Mouse (Mus musculus): ENCODE measurements around the gene 1700092M07Rik. TPM values are rescaled to one million over a fixed set of nuclear protein-coding genes. Genes with fewer than 3 reads are reported as not detected.

1700092M07Rik gene
- polyA plus RNA-seq, 1 experiment from 2014 or later: 1.7 TPM

- Histone ChIP-seq H3K9me3 (ENCODE audit: control insufficient read depth, low read length) (no peaks in the 10 kb centered on the region; the same call in 1 of the 2 replicates), H3K4me1 (replicated peaks; ENCODE audit: control insufficient read depth, insufficient read depth, low read length) (peaks cover 3% of the 10 kb centered on the region; the same call in 1 of the 2 replicates), H3K4me2 (no peak overlapping the region), H3K9ac (ENCODE audit: low read depth, low read length) (no peak overlapping the region), H3K27me3 (replicated peaks; ENCODE audit: control insufficient read depth, insufficient read depth, low read length) (no peaks in the 10 kb centered on the region), H3K36me3 (ENCODE audit: control insufficient read depth, insufficient read depth, low read length) (peaks cover 19% of the 10 kb centered on the region), H3K4me3 (ENCODE audit: low read depth, low read length) (no peak overlapping the region), H3K27ac (ENCODE audit: low read depth, low read length) (no peak overlapping the region)
- DNase-seq (ENCODE audit: low spot score) (no peak), ATAC-seq (replicated peaks; ENCODE audit: low FRiP score) (no peak)
- 64% methylated on average over 1 of the region's 1 CpGs for WGBS
Measured at GRCm38 (mm10) chr19:8789171-8789570, 48.7 kb downstream of the 1700092M07Rik start.

GRCm38 (mm10) chr19:8790171-8790570, 49.7 kb downstream of the 1700092M07Rik start:
- H3K9me3 ChIP-seq (ENCODE audit: control insufficient read depth, low read length): no peaks in the 10 kb centered on the region; the same call in 1 of the 2 replicates
- H3K4me2 ChIP-seq: no peak overlapping the region
- no peak overlapping the region for H3K9ac ChIP-seq (ENCODE audit: low read depth, low read length)
- no peak overlapping the region for H3K4me3 ChIP-seq (ENCODE audit: low read depth, low read length)
- 0 out of 2 replicates have a peak, but pooled peaks cover 1% of the 10 kb centered on the region for H3K4me1 ChIP-seq (replicated peaks; ENCODE audit: control insufficient read depth, insufficient read depth, low read length)
- peaks cover 26% of the 10 kb centered on the region for H3K36me3 ChIP-seq (ENCODE audit: control insufficient read depth, insufficient read depth, low read length)
- DNase-seq (ENCODE audit: low spot score) (no peak), ATAC-seq (replicated peaks; ENCODE audit: low FRiP score) (no peak)
- no peak overlapping the region for H3K27ac ChIP-seq (ENCODE audit: low read depth, low read length)
- WGBS: 77% methylated on average over 7 of the region's 7 CpGs
- H3K27me3 ChIP-seq (replicated peaks; ENCODE audit: control insufficient read depth, insufficient read depth, low read length): no peaks in the 10 kb centered on the region

Small RNA genes within 50 kb of the gene (microRNA-seq; reads per million reads assigned to microRNA genes)
- gene Mir6992 (ENCODE audit: borderline number of aligned reads): not detected

Other genes starting within 250 kb of the 1700092M07Rik start
- gene Slc22a8, start 149.5 kb upstream of the 1700092M07Rik start, polyA plus RNA-seq (2014; fragmentation: Nextera tagmentation; extraction: Ambion mirVana): 2.0 and 2.9 TPM in 2 replicates
- not detected in 2 replicates for gene Slc22a6, start 122.7 kb upstream of the 1700092M07Rik start, polyA plus RNA-seq (2014; fragmentation: Nextera tagmentation; extraction: Ambion mirVana)
- gene Chrm1, start 76.9 kb upstream of the 1700092M07Rik start, polyA plus RNA-seq (2014; fragmentation: Nextera tagmentation; extraction: Ambion mirVana): 0.12 TPM in 1 of 2 replicates, not detected in the other
- gene Slc3a2, start 17.3 kb upstream of the 1700092M07Rik start, polyA plus RNA-seq (2014; fragmentation: Nextera tagmentation; extraction: Ambion mirVana): 150 and 159 TPM in 2 replicates
- 142 and 143 TPM in 2 replicates for gene Wdr74, start 4.9 kb upstream of the 1700092M07Rik start, polyA plus RNA-seq (2014; fragmentation: Nextera tagmentation; extraction: Ambion mirVana)
- 69.5 and 73.1 TPM in 2 replicates for gene Stx5a, start 695 bp downstream of the 1700092M07Rik start, polyA plus RNA-seq (2014; fragmentation: Nextera tagmentation; extraction: Ambion mirVana)
- gene Nxf1, start 16.4 kb downstream of the 1700092M07Rik start, polyA plus RNA-seq (2014; fragmentation: Nextera tagmentation; extraction: Ambion mirVana): 197 and 198 TPM in 2 replicates
- gene Tmem223, start 30.3 kb downstream of the 1700092M07Rik start, polyA plus RNA-seq (2014; fragmentation: Nextera tagmentation; extraction: Ambion mirVana): 116 and 123 TPM in 2 replicates
- 116 and 119 TPM in 2 replicates for gene Tmem179b, start 33.7 kb downstream of the 1700092M07Rik start, polyA plus RNA-seq (2014; fragmentation: Nextera tagmentation; extraction: Ambion mirVana)
- 25.9 TPM in 2 replicates for gene Taf6l, start 45.7 kb downstream of the 1700092M07Rik start, polyA plus RNA-seq (2014; fragmentation: Nextera tagmentation; extraction: Ambion mirVana)
- 152 and 159 TPM in 2 replicates for gene Polr2g, start 57.9 kb downstream of the 1700092M07Rik start, polyA plus RNA-seq (2014; fragmentation: Nextera tagmentation; extraction: Ambion mirVana)
- gene Zbtb3, start 61.8 kb downstream of the 1700092M07Rik start, polyA plus RNA-seq (2014; fragmentation: Nextera tagmentation; extraction: Ambion mirVana): 3.2 and 4.1 TPM in 2 replicates
- 43.8 and 46.8 TPM in 2 replicates for gene Ttc9c, start 78.6 kb downstream of the 1700092M07Rik start, polyA plus RNA-seq (2014; fragmentation: Nextera tagmentation; extraction: Ambion mirVana)
- gene Hnrnpul2, start 79.3 kb downstream of the 1700092M07Rik start, polyA plus RNA-seq (2014; fragmentation: Nextera tagmentation; extraction: Ambion mirVana): 5.5 and 6.4 TPM in 2 replicates
- 0.40 TPM in 1 of 2 replicates, not detected in the other for gene AC129217.1, start 89.1 kb downstream of the 1700092M07Rik start, polyA plus RNA-seq (2014; fragmentation: Nextera tagmentation; extraction: Ambion mirVana)
- 52.7 and 52.9 TPM in 2 replicates for gene Bscl2, start 96.7 kb downstream of the 1700092M07Rik start, polyA plus RNA-seq (2014; fragmentation: Nextera tagmentation; extraction: Ambion mirVana)
- 2.1 and 2.3 TPM in 2 replicates for gene Gng3, start 98.5 kb downstream of the 1700092M07Rik start, polyA plus RNA-seq (2014; fragmentation: Nextera tagmentation; extraction: Ambion mirVana)
- 0.10 and 0.34 TPM in 2 replicates for gene Lrrn4cl, start 110.0 kb downstream of the 1700092M07Rik start, polyA plus RNA-seq (2014; fragmentation: Nextera tagmentation; extraction: Ambion mirVana)
- 198 and 204 TPM in 2 replicates for gene Ubxn1, start 130.8 kb downstream of the 1700092M07Rik start, polyA plus RNA-seq (2014; fragmentation: Nextera tagmentation; extraction: Ambion mirVana)
- 57.1 and 66.9 TPM in 2 replicates for gene Uqcc3, start 140.2 kb downstream of the 1700092M07Rik start, polyA plus RNA-seq (2014; fragmentation: Nextera tagmentation; extraction: Ambion mirVana)
- 133 and 147 TPM in 2 replicates for gene Lbhd1, start 143.0 kb downstream of the 1700092M07Rik start, polyA plus RNA-seq (2014; fragmentation: Nextera tagmentation; extraction: Ambion mirVana)
- not detected in 2 replicates for gene Gm49403, start 143.2 kb downstream of the 1700092M07Rik start, polyA plus RNA-seq (2014; fragmentation: Nextera tagmentation; extraction: Ambion mirVana)
- gene 1810009A15Rik, start 148.1 kb downstream of the 1700092M07Rik start, polyA plus RNA-seq (2014; fragmentation: Nextera tagmentation; extraction: Ambion mirVana): 163 and 171 TPM in 2 replicates
- gene Gm49416, start 148.2 kb downstream of the 1700092M07Rik start, polyA plus RNA-seq (2014; fragmentation: Nextera tagmentation; extraction: Ambion mirVana): not detected in 2 replicates
- gene Ints5, start 152.3 kb downstream of the 1700092M07Rik start, polyA plus RNA-seq (2014; fragmentation: Nextera tagmentation; extraction: Ambion mirVana): 47.8 and 52.4 TPM in 2 replicates
- gene Ganab, start 157.4 kb downstream of the 1700092M07Rik start, polyA plus RNA-seq (2014; fragmentation: Nextera tagmentation; extraction: Ambion mirVana): 91.8 and 106 TPM in 2 replicates
- gene B3gat3, start 179.7 kb downstream of the 1700092M07Rik start, polyA plus RNA-seq (2014; fragmentation: Nextera tagmentation; extraction: Ambion mirVana): 32.3 and 34.8 TPM in 2 replicates
- gene Rom1, start 188.6 kb downstream of the 1700092M07Rik start, polyA plus RNA-seq (2014; fragmentation: Nextera tagmentation; extraction: Ambion mirVana): 2.4 and 3.9 TPM in 2 replicates
- gene Eml3, start 188.8 kb downstream of the 1700092M07Rik start, polyA plus RNA-seq (2014; fragmentation: Nextera tagmentation; extraction: Ambion mirVana): 22.6 and 26.1 TPM in 2 replicates
- 75.6 and 81.1 TPM in 2 replicates for gene Mta2, start 201.2 kb downstream of the 1700092M07Rik start, polyA plus RNA-seq (2014; fragmentation: Nextera tagmentation; extraction: Ambion mirVana)
- gene Tut1, start 213.1 kb downstream of the 1700092M07Rik start, polyA plus RNA-seq (2014; fragmentation: Nextera tagmentation; extraction: Ambion mirVana): 42.4 and 43.2 TPM in 2 replicates
- gene Eef1g, start 226.3 kb downstream of the 1700092M07Rik start, polyA plus RNA-seq (2014; fragmentation: Nextera tagmentation; extraction: Ambion mirVana): 598 and 618 TPM in 2 replicates
- gene Ahnak, start 248.6 kb downstream of the 1700092M07Rik start, polyA plus RNA-seq (2014; fragmentation: Nextera tagmentation; extraction: Ambion mirVana): 2.6 and 3.7 TPM in 2 replicates